Mouse (Mus musculus) lung, embryonic 16.5 days (tissue): ENCODE measurements around the gene Rnft1. TPM values are rescaled to one million over a fixed set of nuclear protein-coding genes. Genes with fewer than 3 reads are reported as not detected.

Experiments used
- ATAC-seq: fragments of 200-750 bp; cut with Nextera tagmentation; 2 replicates; pipeline ENCODE4 v1.8.0; 2017; ENCODE audit warnings: low read depth, mild to moderate bottlenecking, moderate library complexity
- H3K27ac ChIP-seq: fragments of 300-500 bp; sonication (generic); 2 replicates; pipeline ENCODE4 v1.5.1; 2014; ENCODE audit warnings: mild to moderate bottlenecking, control low read depth, low read length
- H3K27me3 ChIP-seq: fragments of 300-500 bp; sonication (generic); 2 replicates; pipeline ENCODE4 v1.6.1; 2014; ENCODE audit warnings: low read depth, low read length, mixed read lengths; ENCODE audit not compliant: control insufficient read depth, insufficient read depth
- H3K36me3 ChIP-seq: fragments of 300-500 bp; sonication (generic); 2 replicates; pipeline ENCODE4 v1.6.1; 2014; ENCODE audit warnings: low read length; ENCODE audit not compliant: control insufficient read depth, insufficient read depth
- H3K4me1 ChIP-seq: fragments of 300-500 bp; sonication (generic); replicated peaks from 2 replicates; pipeline ENCODE4 v1.6.1; 2014; ENCODE audit warnings: low read length, mixed read lengths; ENCODE audit not compliant: control insufficient read depth, insufficient read depth
- H3K4me2 ChIP-seq: fragments of 300-500 bp; sonication (generic); 2 replicates; pipeline ENCODE4 v1.6.1; 2014; ENCODE audit warnings: low read depth, low read length, control low read depth
- H3K4me3 ChIP-seq: fragments of 300-500 bp; sonication (generic); 2 replicates; pipeline ENCODE4 v1.5.1; 2014; ENCODE audit warnings: mild to moderate bottlenecking, low read length, control low read depth
- H3K9ac ChIP-seq: fragments of 300-500 bp; sonication (generic); 2 replicates; pipeline ENCODE4 v1.6.1; 2014; ENCODE audit warnings: low read length, control low read depth
- H3K9me3 ChIP-seq: fragments of 300-500 bp; sonication (generic); 2 replicates; pipeline ENCODE4 v1.6.1; 2016; ENCODE audit warnings: low read length; ENCODE audit not compliant: control insufficient read depth
- WGBS: fragments of 180-500 bp; shearing (Covaris S2); extraction: QIAGEN DNeasy Blood & Tissue Kit; methylation state at CpG from one replicate; pipeline ENCODE4 v1.1.7; 2014; 5-methylcytosine and 5-hydroxymethylcytosine counted together
- polyA plus RNA-seq: library from polyadenylated mRNA; unstranded; fragments of >200 nt; fragmentation: Nextera tagmentation; extraction: Ambion mirVana; gene quantifications from 2 replicates; pipeline ENCODE4 v1.2.1, GENCODE M21; 2015

Rnft1 gene
- polyA plus RNA-seq, 1 experiment from 2014 or later, result 55.1 TPM

DNA sequence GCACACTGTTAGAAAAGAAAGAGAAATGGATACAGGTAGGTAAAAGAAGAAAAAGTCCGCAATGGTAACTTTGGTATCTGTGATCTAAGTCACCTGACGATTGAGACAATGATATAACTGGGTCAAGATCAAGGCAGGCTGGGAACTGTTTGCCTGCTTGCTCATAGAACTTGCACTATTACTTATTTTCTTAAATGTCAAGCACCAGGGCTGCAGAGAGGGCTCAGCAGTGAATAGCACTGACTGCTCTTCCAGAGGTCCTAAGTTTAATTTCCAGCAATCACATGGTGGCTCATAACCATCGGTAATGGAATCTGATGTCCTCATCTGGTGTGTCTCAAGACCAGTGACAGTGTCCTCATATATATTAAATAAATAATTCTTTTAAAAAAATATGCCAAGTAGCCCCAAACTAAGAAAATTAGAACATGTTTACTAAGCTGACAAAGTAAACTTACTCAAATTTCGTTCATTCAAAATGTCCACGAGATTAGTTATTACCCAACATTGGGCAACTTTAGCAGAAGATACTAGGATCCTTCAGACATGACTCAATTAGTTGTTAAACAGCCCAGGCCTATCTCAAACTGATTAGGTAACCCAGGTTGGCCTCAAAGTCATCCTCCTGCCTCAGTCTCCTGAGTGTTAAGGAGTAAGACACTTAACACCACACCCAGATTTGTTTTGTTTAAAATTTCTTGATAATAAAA, 49.9 kb downstream of the Rnft1 start:
- Histone ChIP-seq H3K4me1 (no peaks in the 10 kb centered on the region), H3K27me3 (no peaks in the 10 kb centered on the region), H3K9ac (no peak overlapping the region), H3K9me3 (no peaks in the 10 kb centered on the region), H3K4me2 (no peak overlapping the region), H3K4me3 (no peak overlapping the region), H3K27ac (no peak overlapping the region), H3K36me3 (peaks cover 9% of the 10 kb centered on the region)
- WGBS, result 87% methylated on average over 5 of the region's 5 CpGs
- ATAC-seq, result no peak

DNA sequence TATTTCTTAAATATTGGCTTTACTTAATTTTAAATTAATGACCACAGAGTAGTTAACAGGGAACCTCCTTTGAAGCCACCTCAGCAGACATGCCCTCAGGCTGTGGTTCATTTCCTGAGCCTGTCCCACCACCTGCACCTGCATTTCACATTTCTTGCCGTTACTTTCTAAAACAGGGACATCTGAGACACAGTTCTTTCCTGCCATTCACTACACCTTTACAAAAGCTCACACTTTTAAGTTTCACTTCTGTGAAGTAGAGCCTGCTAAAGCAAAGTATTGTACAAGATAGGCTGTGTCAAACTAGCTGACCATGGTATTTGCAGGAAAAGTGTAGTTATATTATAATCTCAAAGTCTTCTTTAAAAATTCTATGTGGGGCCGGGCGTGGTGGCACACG, 54.3 kb downstream of the Rnft1 start:
- WGBS, result 96% methylated on average over 4 of the region's 4 CpGs
- Histone ChIP-seq H3K4me2 (no peak overlapping the region), H3K4me3 (no peak overlapping the region), H3K4me1 (peaks cover 9% of the 10 kb centered on the region), H3K9me3 (no peaks in the 10 kb centered on the region), H3K9ac (no peak overlapping the region), H3K27ac (no peak overlapping the region), H3K36me3 (no peaks in the 10 kb centered on the region), H3K27me3 (no peaks in the 10 kb centered on the region)
- no peak for ATAC-seq

DNA sequence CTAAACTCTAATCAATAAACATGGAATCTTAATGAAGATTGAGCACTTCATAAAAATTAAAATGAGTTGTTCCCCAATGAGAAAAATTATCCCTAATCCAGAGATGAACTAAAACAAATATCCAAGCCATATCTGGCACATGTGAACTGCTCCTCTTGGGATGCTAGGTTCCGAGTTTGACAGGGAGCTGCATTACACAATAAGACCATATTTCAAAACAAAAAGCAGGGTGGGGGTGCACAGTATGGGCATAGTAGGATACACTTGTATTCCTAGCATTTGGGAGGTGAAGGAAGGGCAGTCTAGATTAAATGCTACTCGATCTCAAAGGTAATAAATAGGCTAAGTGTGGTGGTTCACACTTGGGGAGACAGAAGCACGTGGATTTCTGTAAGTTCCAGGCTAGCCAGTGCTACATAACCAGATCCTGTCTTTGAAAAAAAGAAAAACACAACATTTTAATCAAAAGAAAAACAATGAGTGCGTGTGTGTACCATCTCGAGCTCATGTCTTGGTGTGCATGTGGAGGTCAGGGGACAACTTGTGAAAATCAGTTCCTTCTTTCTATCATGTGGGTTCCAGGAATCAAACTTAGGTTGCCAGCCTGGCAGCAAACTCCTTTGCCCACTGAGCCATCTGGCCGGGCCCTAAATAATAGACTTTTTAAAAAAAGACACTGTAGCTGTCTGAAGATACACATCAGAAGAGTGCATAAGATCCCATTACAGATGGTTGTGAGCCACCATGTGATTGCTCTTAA, 55.4 kb downstream of the Rnft1 start:
- Histone ChIP-seq H3K27ac (no peak overlapping the region), H3K9me3 (no peaks in the 10 kb centered on the region), H3K36me3 (no peaks in the 10 kb centered on the region), H3K4me3 (no peak overlapping the region), H3K4me1 (peaks cover 9% of the 10 kb centered on the region), H3K4me2 (no peak overlapping the region), H3K27me3 (no peaks in the 10 kb centered on the region), H3K9ac (no peak overlapping the region)
- ATAC-seq, result no peak
- WGBS, result 81% methylated on average over 6 of the region's 6 CpGs

DNA sequence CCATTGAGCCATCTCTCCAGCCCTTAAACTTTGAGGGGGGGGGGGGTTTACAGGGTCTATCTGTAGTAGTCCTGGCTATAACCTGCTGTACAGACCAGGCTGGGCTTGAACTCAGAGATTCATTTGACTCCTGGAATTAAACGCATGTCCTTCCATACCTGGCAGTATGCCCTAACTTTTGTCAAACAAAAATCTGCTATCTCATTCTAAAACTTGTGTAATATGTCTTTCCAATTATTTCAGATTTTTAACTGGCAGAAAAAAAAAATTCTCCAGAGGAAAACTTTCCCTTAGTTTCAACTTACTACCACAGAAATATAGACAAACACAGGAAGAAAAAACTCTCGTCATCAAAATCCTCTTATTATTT, 56.0 kb downstream of the Rnft1 start:
- no peaks in the 10 kb centered on the region for H3K9me3 ChIP-seq
- no peak for ATAC-seq
- 78% methylated on average over 2 of the region's 2 CpGs for WGBS
- H3K27ac ChIP-seq, result no peak overlapping the region
- no peaks in the 10 kb centered on the region for H3K36me3 ChIP-seq
- no peak overlapping the region for H3K9ac ChIP-seq
- no peaks in the 10 kb centered on the region for H3K27me3 ChIP-seq
- H3K4me1 ChIP-seq, result peaks cover 9% of the 10 kb centered on the region
- H3K4me2 ChIP-seq, result no peak overlapping the region
- H3K4me3 ChIP-seq, result no peak overlapping the region

DNA sequence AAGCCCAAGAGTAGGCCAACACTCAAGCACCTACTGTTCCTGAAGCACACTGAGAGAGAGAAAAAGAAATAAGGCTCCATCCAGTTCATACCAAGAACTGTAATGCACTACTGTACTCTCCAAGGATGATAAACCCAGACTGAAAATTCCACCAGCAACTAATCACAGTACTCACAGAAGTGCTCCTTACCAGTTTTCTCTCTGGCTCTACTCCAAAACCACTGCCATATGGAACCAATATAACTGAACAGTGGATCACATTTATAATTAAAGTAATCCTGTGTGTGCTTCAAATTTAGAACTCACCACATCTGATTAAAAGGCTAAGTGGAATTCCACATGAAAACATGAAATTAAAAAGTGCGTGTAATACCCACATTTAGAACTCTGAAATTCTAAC, 58.4 kb downstream of the Rnft1 start:
- Histone ChIP-seq H3K4me3 (no peak overlapping the region), H3K27ac (no peak overlapping the region), H3K4me2 (no peak overlapping the region)

DNA sequence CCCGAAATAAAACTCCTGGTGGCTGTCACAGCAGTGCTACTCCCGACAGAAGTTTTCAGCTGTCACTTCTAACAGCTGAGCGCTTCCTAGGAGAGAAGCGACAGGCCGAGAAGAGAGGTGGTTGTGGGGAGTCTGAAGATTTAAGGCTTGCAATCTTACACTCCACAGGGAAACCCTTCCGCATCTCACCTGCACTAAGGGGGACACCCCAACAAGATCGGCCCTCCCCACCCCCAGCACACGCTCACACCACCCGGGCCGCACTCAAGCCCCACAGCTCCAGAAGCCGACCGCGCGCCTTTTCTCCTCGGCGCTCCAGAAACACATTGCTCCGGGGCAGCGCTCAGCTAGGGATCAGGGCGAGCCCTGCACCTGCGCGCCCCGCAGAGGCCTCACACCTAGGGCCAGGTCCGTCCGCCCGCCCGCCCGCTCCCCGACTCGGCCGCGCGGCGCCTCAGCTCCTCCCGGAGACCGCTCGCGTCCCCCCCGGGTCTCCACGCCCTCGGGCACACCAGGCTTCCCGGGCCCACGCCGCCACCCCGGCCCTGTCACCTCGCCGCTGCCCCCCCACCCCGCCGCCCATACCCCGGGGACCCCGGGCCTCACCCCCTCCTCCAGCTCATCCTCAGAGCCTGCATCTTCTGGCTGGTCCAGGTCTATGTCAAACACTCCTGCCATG, 59.6 kb downstream of the Rnft1 start:
- no peaks in the 10 kb centered on the region for H3K36me3 ChIP-seq
- H3K27me3 ChIP-seq, result no peaks in the 10 kb centered on the region
- ATAC-seq, result peak; percentile 67
- H3K4me3 ChIP-seq, result peak overlapping the region; percentile 92
- WGBS, result 2% methylated on average over 38 of the region's 50 CpGs
- peak overlapping the region; percentile 96 for H3K9ac ChIP-seq
- peak overlapping the region; percentile 54 for H3K4me2 ChIP-seq
- peak overlapping the region; percentile 94 for H3K27ac ChIP-seq
- H3K4me1 ChIP-seq, result peaks cover 16% of the 10 kb centered on the region
- no peaks in the 10 kb centered on the region for H3K9me3 ChIP-seq

More for the DNA sequence above, 58.4 kb downstream of the Rnft1 start:
- WGBS, result 80% methylated on average over 1 of the region's 1 CpGs
- Histone ChIP-seq H3K9ac (no peak overlapping the region), H3K36me3 (no peaks in the 10 kb centered on the region), H3K9me3 (no peaks in the 10 kb centered on the region), H3K4me1 (peaks cover 16% of the 10 kb centered on the region), H3K27me3 (no peaks in the 10 kb centered on the region)
- no peak for ATAC-seq

DNA sequence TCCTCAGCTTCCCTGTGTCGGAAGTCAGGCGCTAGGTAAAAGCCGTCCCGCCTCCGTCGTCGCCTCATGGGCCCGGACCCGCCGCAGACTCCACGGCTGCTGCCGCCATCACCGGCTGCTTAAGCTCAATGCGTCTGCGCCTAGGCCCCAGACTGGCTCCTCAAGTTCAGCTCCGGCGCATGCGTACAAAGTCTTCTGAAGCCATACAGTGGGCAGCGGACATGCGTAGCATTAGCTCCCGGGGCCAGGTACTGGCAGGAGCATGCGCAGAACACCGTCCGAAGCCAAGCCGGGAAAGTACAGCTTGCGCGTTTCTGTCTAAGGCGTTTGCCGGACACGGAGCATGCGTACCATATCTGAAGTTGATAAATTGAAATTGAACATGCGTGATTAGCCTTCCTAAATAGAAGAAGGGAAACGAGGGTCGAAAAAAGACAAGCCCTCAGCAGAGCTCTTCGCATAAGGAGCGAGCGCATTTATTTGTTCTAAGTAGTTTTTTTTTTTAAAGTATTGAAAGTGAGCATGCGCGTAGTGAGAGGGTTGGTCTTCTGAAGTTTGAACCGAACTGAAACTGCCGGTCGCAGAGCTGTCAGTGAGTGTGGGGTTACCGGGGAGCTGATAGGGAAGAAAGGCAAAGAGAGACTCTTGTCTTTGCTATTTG, 60.3 kb downstream of the Rnft1 start, which contains the start of the genes Rps6kb1 and Tubd1:
TSS of gene Rps6kb1 (minus strand) at position 167 of the 661 bp plus-strand sequence.
TSS of gene Tubd1 (plus strand) at position 353 of the 661 bp plus-strand sequence.
- peak; percentile 99 for ATAC-seq
- H3K9ac ChIP-seq, result peak within 1 kb of the TSS; percentile 96
- no peaks in the 10 kb centered on the region for H3K9me3 ChIP-seq
- no peaks in the 10 kb centered on the region for H3K36me3 ChIP-seq
- under 1% methylated on average over 43 of the region's 43 CpGs for WGBS
- peak within 1 kb of the TSS; percentile 74 for H3K4me2 ChIP-seq
- H3K27ac ChIP-seq, result peak within 1 kb of the TSS; percentile 94
- peaks cover 16% of the 10 kb centered on the region for H3K4me1 ChIP-seq
- peak within 1 kb of the TSS; percentile 92 for H3K4me3 ChIP-seq
- no peaks in the 10 kb centered on the region for H3K27me3 ChIP-seq

DNA sequence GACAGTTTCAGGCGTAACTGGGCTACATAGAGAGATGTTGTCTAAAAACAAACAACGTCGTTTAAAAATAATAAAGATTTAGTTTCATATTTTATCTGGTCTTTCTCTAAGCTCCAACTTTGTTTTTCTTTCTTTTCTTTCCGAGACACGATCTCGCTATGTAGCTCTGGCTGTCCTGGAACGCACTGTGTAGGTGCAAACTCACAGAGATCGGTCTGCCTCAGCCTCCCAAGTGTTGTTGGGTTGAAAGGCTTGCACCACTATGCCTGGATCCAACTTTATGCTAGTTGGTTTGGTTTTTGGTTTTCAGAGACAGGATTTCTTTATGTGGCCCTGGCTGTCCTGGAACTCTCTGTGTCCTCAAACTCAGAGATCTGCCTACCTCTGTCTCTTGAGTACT, 61.1 kb downstream of the Rnft1 start:
- Histone ChIP-seq H3K4me2 (peak overlapping the region; percentile 74), H3K27me3 (no peaks in the 10 kb centered on the region), H3K27ac (peak overlapping the region; percentile 94), H3K36me3 (peaks cover 5% of the 10 kb centered on the region; the same call in 1 of the 2 replicates), H3K9ac (peak overlapping the region; percentile 96), H3K9me3 (no peaks in the 10 kb centered on the region), H3K4me1 (peaks cover 16% of the 10 kb centered on the region), H3K4me3 (peak overlapping the region; percentile 92)
- ATAC-seq, result no peak
- WGBS, result 64% methylated on average over 8 of the region's 8 CpGs
